Mouse (Mus musculus) embryonic facial prominence, embryonic 12.5 days (tissue): Measurements from ENCODE around the gene Slbp. TPM values are rescaled to one million over a fixed set of nuclear protein-coding genes. Genes with fewer than 3 reads are reported as not detected.

Source experiments
- ATAC-seq: fragments of 200-750 bp; cut with Nextera tagmentation; 2 replicates; pipeline ENCODE4 v1.8.0; 2017; ENCODE audit not compliant: insufficient number of reproducible peaks, insufficient read depth, low FRiP score, low TSS enrichment
- H3K27ac ChIP-seq: fragments of 300-500 bp; sonication (generic); 2 replicates; pipeline ENCODE4 v1.5.1; 2016; ENCODE audit warnings: mild to moderate bottlenecking
- H3K27me3 ChIP-seq: fragments of 300-500 bp; sonication (generic); 2 replicates; pipeline ENCODE4 v1.6.1; 2016; ENCODE audit warnings: mild to moderate bottlenecking, moderate library complexity
- H3K36me3 ChIP-seq: fragments of 300-500 bp; sonication (generic); 2 replicates; pipeline ENCODE4 v1.6.1; 2016; ENCODE audit warnings: mild to moderate bottlenecking
- H3K4me1 ChIP-seq: fragments of 300-500 bp; sonication (generic); 2 replicates; pipeline ENCODE4 v1.6.1; 2016
- H3K4me2 ChIP-seq: fragments of 300-500 bp; sonication (generic); replicated peaks from 2 replicates; pipeline ENCODE4 v1.6.1; 2016; ENCODE audit warnings: mild to moderate bottlenecking, moderate library complexity
- H3K4me3 ChIP-seq: fragments of 300-500 bp; sonication (generic); 2 replicates; pipeline ENCODE4 v1.5.1; 2016; ENCODE audit warnings: mild to moderate bottlenecking
- H3K9ac ChIP-seq: fragments of 300-500 bp; sonication (generic); 2 replicates; pipeline ENCODE4 v1.6.1; 2016; ENCODE audit warnings: mild to moderate bottlenecking, moderate library complexity
- H3K9me3 ChIP-seq: fragments of 300-500 bp; sonication (generic); 2 replicates; pipeline ENCODE4 v1.6.1; 2016; ENCODE audit warnings: mild to moderate bottlenecking, moderate library complexity
- WGBS: fragments of 180-500 bp; shearing (Covaris S2); methylation state at CpG from one replicate; pipeline ENCODE4 v1.1.7; 2016; 5-methylcytosine and 5-hydroxymethylcytosine counted together
- polyA plus RNA-seq: library from polyadenylated mRNA; unstranded; fragments of >200 nt; fragmentation: Nextera tagmentation; extraction: Ambion mirVana; gene quantifications from 2 replicates; pipeline ENCODE4 v1.2.1, GENCODE M21; 2016

The Slbp gene
- polyA plus RNA-seq, 1 experiment from 2014 or later = 270 TPM

GRCm38 (mm10) chr5:33689852-33690645 is 37.7 kb upstream of the Slbp start:
- 78% methylated on average over 11 of the region's 11 CpGs for WGBS
- Histone ChIP-seq H3K9me3 (no peaks in the 10 kb centered on the region), H3K27ac (no peak overlapping the region), H3K9ac (0 out of 2 replicates have a peak overlapping the region, but pooled peaks have one; percentile 12), H3K4me2 (no peak overlapping the region), H3K36me3 (no peaks in the 10 kb centered on the region), H3K4me1 (peaks cover 31% of the 10 kb centered on the region), H3K27me3 (peaks cover 25% of the 10 kb centered on the region), H3K4me3 (no peak overlapping the region)
- 0 out of 2 replicates have a peak, but pooled peaks have one; percentile 0 for ATAC-seq

GRCm38 (mm10) chr5:33689221-33689844 is 37.0 kb upstream of the Slbp start:
- 0 out of 2 replicates have a peak, but pooled peaks have one; percentile 1 for ATAC-seq
- 52% methylated on average over 20 of the region's 20 CpGs for WGBS
- Histone ChIP-seq H3K4me2 (no peak overlapping the region), H3K9me3 (no peaks in the 10 kb centered on the region), H3K27ac (no peak overlapping the region), H3K36me3 (no peaks in the 10 kb centered on the region), H3K4me3 (no peak overlapping the region), H3K4me1 (peaks cover 26% of the 10 kb centered on the region), H3K9ac (peak overlapping the region; percentile 12; the same call in 1 of the 2 replicates), H3K27me3 (peaks cover 20% of the 10 kb centered on the region)

GRCm38 (mm10) chr5:33688278-33689220 is 36.2 kb upstream of the Slbp start:
- peak overlapping the region; percentile 12; the same call in 1 of the 2 replicates for H3K9ac ChIP-seq
- H3K4me2 ChIP-seq = no peak overlapping the region
- H3K36me3 ChIP-seq = no peaks in the 10 kb centered on the region
- peaks cover 26% of the 10 kb centered on the region for H3K4me1 ChIP-seq
- H3K27me3 ChIP-seq = 0 out of 2 replicates have a peak, but pooled peaks cover 14% of the 10 kb centered on the region
- no peaks in the 10 kb centered on the region for H3K9me3 ChIP-seq
- H3K27ac ChIP-seq = no peak overlapping the region
- H3K4me3 ChIP-seq = no peak overlapping the region
- 59% methylated on average over 14 of the region's 14 CpGs for WGBS
- ATAC-seq = no peak

DNA sequence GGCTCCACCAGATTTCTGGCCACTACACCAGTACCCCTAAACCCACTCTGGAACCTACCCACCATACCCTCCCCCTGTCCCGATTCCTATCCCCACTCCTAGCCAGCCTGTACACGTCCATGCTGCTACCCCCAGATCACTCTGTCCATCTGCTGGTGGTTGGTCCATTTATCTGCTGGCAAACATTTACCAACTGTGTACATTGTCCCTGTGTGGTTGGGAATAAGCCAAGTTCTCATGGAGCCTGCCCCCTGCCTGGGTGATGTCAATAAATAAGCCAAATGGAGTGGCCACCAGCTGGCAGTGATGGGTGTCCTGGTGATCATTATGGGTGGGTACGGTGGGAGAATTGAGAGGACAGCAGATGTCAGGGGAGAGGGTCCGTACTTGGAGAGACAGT is 34.8 kb upstream of the Slbp start:
- no peak overlapping the region for H3K27ac ChIP-seq
- 0 out of 2 replicates have a peak, but pooled peaks cover 14% of the 10 kb centered on the region for H3K27me3 ChIP-seq
- H3K4me1 ChIP-seq = peaks cover 17% of the 10 kb centered on the region
- no peak for ATAC-seq
- H3K4me3 ChIP-seq = no peak overlapping the region
- WGBS = 90% methylated on average over 4 of the region's 4 CpGs
- H3K4me2 ChIP-seq = no peak overlapping the region
- H3K9me3 ChIP-seq = no peaks in the 10 kb centered on the region
- no peaks in the 10 kb centered on the region for H3K36me3 ChIP-seq
- no peak overlapping the region for H3K9ac ChIP-seq

DNA sequence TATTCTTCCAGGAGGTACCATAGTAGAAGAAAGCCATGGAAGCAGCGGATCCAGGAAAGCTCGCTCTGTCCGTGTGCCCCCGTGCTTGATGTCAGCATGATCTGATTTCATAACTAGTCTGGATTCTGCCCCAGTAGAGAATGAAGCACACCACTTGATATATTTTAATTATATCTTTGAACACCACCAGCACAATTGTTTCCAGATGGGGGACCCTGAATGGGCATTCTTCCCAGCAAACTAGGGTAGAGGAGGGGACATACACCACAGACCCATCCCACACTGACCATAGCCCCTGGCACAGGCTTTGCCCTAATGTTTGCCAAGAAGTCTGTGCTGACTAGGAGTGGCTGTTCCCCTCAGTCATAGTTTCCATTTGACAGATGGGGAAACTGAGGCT is 32.6 kb upstream of the Slbp start:
- 63% methylated on average over 4 of the region's 4 CpGs for WGBS
- Histone ChIP-seq H3K27me3 (0 out of 2 replicates have a peak, but pooled peaks cover 7% of the 10 kb centered on the region), H3K9me3 (no peaks in the 10 kb centered on the region), H3K4me3 (no peak overlapping the region), H3K9ac (no peak overlapping the region), H3K27ac (no peak overlapping the region), H3K4me2 (no peak overlapping the region), H3K36me3 (no peaks in the 10 kb centered on the region), H3K4me1 (peaks cover 12% of the 10 kb centered on the region)
- ATAC-seq = no peak

- Histone ChIP-seq H3K27ac (no peak overlapping the region), H3K4me1 (peaks cover 4% of the 10 kb centered on the region), H3K9ac (no peak overlapping the region), H3K4me3 (no peak overlapping the region), H3K9me3 (no peaks in the 10 kb centered on the region), H3K36me3 (no peaks in the 10 kb centered on the region), H3K4me2 (no peak overlapping the region), H3K27me3 (0 out of 2 replicates have a peak, but pooled peaks cover 4% of the 10 kb centered on the region)
- 46% methylated on average over 7 of the region's 7 CpGs for WGBS
- 0 out of 2 replicates have a peak, but pooled peaks have one; percentile 44 for ATAC-seq
These were observed 31.7 kb upstream of the Slbp start for GRCm38 (mm10) chr5:33683897-33684652.

- H3K27me3 ChIP-seq = no peaks in the 10 kb centered on the region
- H3K9me3 ChIP-seq = no peaks in the 10 kb centered on the region
- H3K4me1 ChIP-seq = no peaks in the 10 kb centered on the region
- H3K4me2 ChIP-seq = no peak overlapping the region
- 83% methylated on average over 4 of the region's 4 CpGs for WGBS
- H3K27ac ChIP-seq = no peak overlapping the region
- ATAC-seq = no peak
- H3K4me3 ChIP-seq = no peak overlapping the region
- H3K36me3 ChIP-seq = no peaks in the 10 kb centered on the region
- H3K9ac ChIP-seq = no peak overlapping the region
These were observed 30.6 kb upstream of the Slbp start for GRCm38 (mm10) chr5:33682963-33683362.

DNA sequence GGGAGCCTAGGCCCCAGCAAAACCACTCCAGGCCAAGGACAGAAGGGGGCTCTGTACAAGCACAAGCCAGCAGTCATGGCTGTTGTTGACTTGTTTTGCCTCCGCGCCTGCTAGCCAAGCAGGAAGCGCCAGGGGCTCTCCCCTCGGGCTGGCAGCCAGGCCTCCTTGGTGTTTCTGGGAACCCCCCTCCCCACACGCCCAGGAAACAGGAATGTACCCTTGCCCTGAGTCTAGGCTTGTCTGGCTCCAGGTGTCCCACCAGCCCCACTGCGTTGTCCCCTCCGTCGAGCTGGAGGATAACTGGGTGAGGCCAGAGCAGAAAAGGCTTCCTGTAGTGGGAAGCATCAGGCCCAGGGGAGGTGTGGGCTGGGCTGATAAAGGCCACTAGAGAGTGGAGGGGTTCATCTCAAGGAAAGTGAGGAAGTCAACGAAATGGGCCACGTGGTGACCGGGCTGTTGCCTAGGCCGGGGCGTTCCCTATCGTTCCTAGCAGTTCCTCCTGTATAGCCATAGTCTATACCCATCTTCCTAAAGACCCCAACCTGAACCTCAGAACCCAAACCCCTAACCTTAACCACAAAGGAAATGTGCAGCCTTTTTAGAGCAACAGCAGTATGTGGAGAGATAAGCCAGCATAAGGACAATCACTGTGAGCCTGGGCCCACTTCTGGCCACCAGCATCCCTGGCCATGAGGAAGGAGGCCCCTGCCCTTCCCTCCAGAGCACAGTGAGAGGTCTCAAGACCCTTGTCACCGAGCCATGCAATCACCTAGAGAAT is 29.4 kb upstream of the Slbp start:
- 0 out of 2 replicates have a peak overlapping the region, but pooled peaks have one; percentile 20 for H3K9ac ChIP-seq
- no peak for ATAC-seq
- 78% methylated on average over 15 of the region's 15 CpGs for WGBS
- no peaks in the 10 kb centered on the region for H3K4me1 ChIP-seq
- H3K36me3 ChIP-seq = no peaks in the 10 kb centered on the region
- no peak overlapping the region for H3K4me2 ChIP-seq
- no peaks in the 10 kb centered on the region for H3K9me3 ChIP-seq
- H3K27me3 ChIP-seq = no peaks in the 10 kb centered on the region
- no peak overlapping the region for H3K27ac ChIP-seq
- H3K4me3 ChIP-seq = no peak overlapping the region

GRCm38 (mm10) chr5:33681044-33681443 is 28.7 kb upstream of the Slbp start:
- no peak overlapping the region for H3K4me3 ChIP-seq
- H3K36me3 ChIP-seq = no peaks in the 10 kb centered on the region
- H3K4me2 ChIP-seq = no peak overlapping the region
- H3K9me3 ChIP-seq = no peaks in the 10 kb centered on the region
- H3K4me1 ChIP-seq = no peaks in the 10 kb centered on the region
- WGBS = 56% methylated on average over 3 of the region's 3 CpGs
- H3K27me3 ChIP-seq = no peaks in the 10 kb centered on the region
- no peak for ATAC-seq
- H3K9ac ChIP-seq = no peak overlapping the region
- H3K27ac ChIP-seq = no peak overlapping the region

GRCm38 (mm10) chr5:33678244-33678643 is 25.9 kb upstream of the Slbp start:
- Histone ChIP-seq H3K27me3 (no peaks in the 10 kb centered on the region), H3K9ac (no peak overlapping the region), H3K4me3 (no peak overlapping the region), H3K27ac (no peak overlapping the region), H3K4me2 (no peak overlapping the region), H3K9me3 (no peaks in the 10 kb centered on the region), H3K36me3 (peaks cover 3% of the 10 kb centered on the region; the same call in 1 of the 2 replicates), H3K4me1 (no peaks in the 10 kb centered on the region)
- 84% methylated on average over 5 of the region's 5 CpGs for WGBS
- ATAC-seq = no peak
